Mouse (Mus musculus) spleen, adult 12 weeks (tissue): ENCODE results near the gene Olfr170.
"Not testable (repeated sequence)": the region's sequence is repeated elsewhere in the genome, so short reads cannot be mapped to it uniquely, and the experiment has no call there.

Source experiments
- DNase-seq: peaks from one replicate; pipeline ENCODE4 v3.0.0; 2022; ENCODE audit warnings: low spot score

The Olfr170 gene

GRCm38 (mm10) chr16:19611782-19612181 lies at the start of gene Olfr170:
TSS of gene Olfr170 (minus strand) at chr16:19611882.
- not testable (repeated sequence) for DNase-seq

- no peak for DNase-seq
Measured at GRCm38 (mm10) chr16:19629816-19630215, 18.1 kb upstream of the Olfr170 start, which contains the start of gene Olfr171. TSS of gene Olfr171 (minus strand) at chr16:19629916.

- DNase-seq, result no peak
Measured at GRCm38 (mm10) chr16:19603166-19603565, 8.5 kb downstream of the Olfr170 start.

- not testable (repeated sequence) for DNase-seq
Measured at GRCm38 (mm10) chr16:19571709-19572108, 40.0 kb downstream of the Olfr170 start, which contains the start of gene Olfr169. TSS of gene Olfr169 (minus strand) at chr16:19571809.
